Mouse (Mus musculus): ENCODE data around the gene Slc44a4.

DNA sequence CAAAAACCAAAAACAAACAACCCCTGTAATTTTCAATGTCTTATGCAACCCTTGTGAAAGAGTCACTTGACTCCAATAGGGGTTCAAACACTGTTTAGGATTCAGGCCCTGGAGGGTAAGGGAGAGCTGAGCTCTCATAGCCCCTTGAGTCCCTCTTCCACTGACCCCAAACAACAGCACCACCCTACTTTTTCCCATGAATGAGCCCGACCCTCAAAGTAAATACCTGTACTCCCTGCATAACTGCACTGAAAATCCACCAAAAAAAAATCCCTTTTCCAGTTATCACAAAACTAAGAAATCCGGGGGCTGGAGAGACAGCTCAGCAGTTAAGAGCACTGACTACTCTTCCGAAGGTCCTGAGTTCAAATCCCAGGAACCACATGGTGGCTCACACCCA lies 41.6 kb downstream of the Slc44a4 start:
- TF ChIP-seq CTCF (IDR thresholded peaks at IDR 0.05; ENCODE audit: control insufficient read depth, insufficient read depth, insufficient replicate concordance, low read depth, low read length) = no peak
- no peak for TF ChIP-seq POLR2A (IDR thresholded peaks at IDR 0.05; ENCODE audit: control insufficient read depth, low read depth, low read length)
